Comparison of ENCODE assay signal across 24 mouse cellular contexts in genomic region chr17:87051652-87052051, GRCm38 (mm10).
"Had no signal": no experiment of that assay in that cellular context is flagged by ENCODE, and none has a peak within 500 bp of the region (broad histone marks: within the 10 kb centered on the region; RNA-seq: fewer than 3 reads in every experiment).

No protein-coding gene starts in this region.

- H3K36me3 ChIP-seq: liver, embryonic 13.5 days; liver, embryonic 15.5 days; lung, embryonic 15.5 days; midbrain, embryonic 13.5 days; midbrain, embryonic 15.5 days; neural tube, embryonic 13.5 days; neural tube, embryonic 15.5 days had no signal

- H3K9ac ChIP-seq: liver, embryonic 13.5 days; liver, embryonic 15.5 days; liver, postnatal 0 days; lung, embryonic 15.5 days; midbrain, embryonic 13.5 days; midbrain, embryonic 15.5 days; neural tube, embryonic 13.5 days; neural tube, embryonic 15.5 days had no signal

- ATAC-seq: liver, postnatal 0 days; lung, postnatal 0 days; midbrain, embryonic 13.5 days; midbrain, embryonic 15.5 days had no signal

- H3K4me1 ChIP-seq: liver, embryonic 15.5 days had no signal

- H3K27me3 ChIP-seq: liver, embryonic 13.5 days; liver, embryonic 15.5 days; lung, embryonic 15.5 days; midbrain, embryonic 13.5 days; midbrain, embryonic 15.5 days; neural tube, embryonic 13.5 days; neural tube, embryonic 15.5 days had no signal

- DNase-seq: liver, embryonic 13.5 days; liver, postnatal 0 days; lung, adult 2 months; lung, postnatal 14 days; lung, postnatal 36 days; retina, postnatal 1 day; right cerebral cortex, adult 18-20 months; right cerebral cortex, postnatal 25 days; right cerebral cortex, postnatal 4 days; spleen, adult 18-20 months; thymus, adult 2 months; thymus, postnatal 25 days; thymus, postnatal 4 days had no signal

- H3K4me3 ChIP-seq: liver, embryonic 13.5 days; liver, embryonic 15.5 days; lung, embryonic 15.5 days; megakaryocyte, embryonic 14.5 days; midbrain, embryonic 13.5 days; midbrain, embryonic 15.5 days; myocyte; neural tube, embryonic 13.5 days; neural tube, embryonic 15.5 days had no signal

- H3K27ac ChIP-seq: liver, embryonic 13.5 days; liver, embryonic 15.5 days; lung, embryonic 15.5 days; macrophage; midbrain, embryonic 13.5 days; midbrain, embryonic 15.5 days; neural tube, embryonic 13.5 days; neural tube, embryonic 15.5 days had no signal

- H3K4me2 ChIP-seq: liver, embryonic 13.5 days; liver, embryonic 15.5 days; lung, embryonic 15.5 days; midbrain, embryonic 11.5 days; midbrain, embryonic 13.5 days; midbrain, embryonic 15.5 days; neural tube, embryonic 13.5 days; neural tube, embryonic 15.5 days had no signal

- H3K9me3 ChIP-seq: liver, embryonic 13.5 days; liver, embryonic 15.5 days; lung, embryonic 15.5 days; megakaryocyte, embryonic 14.5 days; midbrain, embryonic 13.5 days; midbrain, embryonic 15.5 days; neural tube, embryonic 13.5 days; neural tube, embryonic 15.5 days had no signal
